Mouse (Mus musculus) embryonic fibroblast, embryonic 13.5 days (primary cell): ENCODE data around the gene Impdh1. TPM values are rescaled to one million over a fixed set of nuclear protein-coding genes. Genes with fewer than 3 reads are reported as not detected.
A peak's percentile ranks its signal among the peaks of the same experiment; 100 is the strongest.

Source experiments
- H3K27ac ChIP-seq: 2 replicates; pipeline ENCODE4 v1.5.1; 2012; ENCODE audit warnings: low read length, control low read depth, inconsistent platforms; ENCODE audit not compliant: insufficient read depth
- H3K4me1 ChIP-seq: 2 replicates; pipeline ENCODE4 v1.6.1; 2011; ENCODE audit warnings: low read length; ENCODE audit not compliant: control insufficient read depth, insufficient read depth
- H3K4me3 ChIP-seq: 2 replicates; pipeline ENCODE4 v1.5.1; 2011; ENCODE audit warnings: mild to moderate bottlenecking, control low read depth, low read length; ENCODE audit not compliant: insufficient read depth
- CTCF ChIP-seq: IDR thresholded peaks from 2 replicates; pipeline ENCODE4 v1.5.1; 2011; ENCODE audit warnings: mild to moderate bottlenecking, control low read depth, low read length, moderate library complexity, borderline replicate concordance; ENCODE audit not compliant: insufficient read depth
- POLR2A ChIP-seq: IDR thresholded peaks from 2 replicates; pipeline ENCODE4 v1.6.1; 2011; ENCODE audit warnings: low read depth, mild to moderate bottlenecking, control low read depth, low read length, moderate library complexity
- polyA plus RNA-seq: library from polyadenylated mRNA; stranded (reverse); fragments of >200 nt; gene quantifications from 2 replicates; pipeline ENCODE4 v1.2.4, GENCODE M21; 2011; ENCODE audit warnings: low read depth; ENCODE audit not compliant: missing spikeins, insufficient read length

Gene Impdh1
- polyA plus RNA-seq, 1 experiment: 36.5 TPM

GRCm38 (mm10) chr6:29214245-29214644, 1.9 kb downstream of the Impdh1 start:
- TF ChIP-seq CTCF: no peak

GRCm38 (mm10) chr6:29213436-29213835, 2.7 kb downstream of the Impdh1 start:
- Histone ChIP-seq H3K4me3 (no peak overlapping the region), H3K27ac (no peak overlapping the region), H3K4me1 (peaks cover 6% of the 10 kb centered on the region; the same call in 1 of the 2 replicates)
- TF ChIP-seq CTCF (no peak), POLR2A (no peak)

More at GRCm38 (mm10) chr6:29214245-29214644, 1.9 kb downstream of the Impdh1 start:
- Histone ChIP-seq H3K4me1 (peaks cover 6% of the 10 kb centered on the region; the same call in 1 of the 2 replicates), H3K27ac (no peak overlapping the region), H3K4me3 (no peak overlapping the region)

GRCm38 (mm10) chr6:29211806-29212492, 4.2 kb downstream of the Impdh1 start:
- TF ChIP-seq POLR2A (peak; percentile 93), CTCF (no peak)
- peaks cover 6% of the 10 kb centered on the region; the same call in 1 of the 2 replicates for H3K4me1 ChIP-seq
- H3K27ac ChIP-seq: peak overlapping the region; percentile 11; the same call in 1 of the 2 replicates
- peak overlapping the region; percentile 56 for H3K4me3 ChIP-seq

- Histone ChIP-seq H3K4me1 (peaks cover 6% of the 10 kb centered on the region; the same call in 1 of the 2 replicates), H3K27ac (no peak overlapping the region), H3K4me3 (peak overlapping the region; percentile 56)
- TF ChIP-seq POLR2A (no peak), CTCF (no peak)
Measured at GRCm38 (mm10) chr6:29211146-29211545, 5.0 kb downstream of the Impdh1 start.

- Histone ChIP-seq H3K4me3 (no peak overlapping the region), H3K27ac (no peak overlapping the region)
- TF ChIP-seq POLR2A (no peak), CTCF (no peak)
Measured at GRCm38 (mm10) chr6:29210231-29210936, 5.8 kb downstream of the Impdh1 start.

GRCm38 (mm10) chr6:29208178-29208577, 8.0 kb downstream of the Impdh1 start:
- TF ChIP-seq CTCF (no peak), POLR2A (no peak)
- Histone ChIP-seq H3K4me3 (no peak overlapping the region), H3K4me1 (peaks cover 5% of the 10 kb centered on the region; the same call in 1 of the 2 replicates), H3K27ac (no peak overlapping the region)

More at GRCm38 (mm10) chr6:29210231-29210936, 5.8 kb downstream of the Impdh1 start:
- peaks cover 6% of the 10 kb centered on the region; the same call in 1 of the 2 replicates for H3K4me1 ChIP-seq

- TF ChIP-seq CTCF: no peak
- no peak for TF ChIP-seq POLR2A
Measured at GRCm38 (mm10) chr6:29207017-29207416, 9.1 kb downstream of the Impdh1 start.

GRCm38 (mm10) chr6:29206006-29206405, 10.2 kb downstream of the Impdh1 start:
- TF ChIP-seq POLR2A (no peak), CTCF (no peak)
- Histone ChIP-seq H3K4me1 (peaks cover 5% of the 10 kb centered on the region; the same call in 1 of the 2 replicates), H3K27ac (no peak overlapping the region), H3K4me3 (no peak overlapping the region)

More at GRCm38 (mm10) chr6:29207017-29207416, 9.1 kb downstream of the Impdh1 start:
- Histone ChIP-seq H3K4me1 (peaks cover 5% of the 10 kb centered on the region; the same call in 1 of the 2 replicates), H3K4me3 (no peak overlapping the region), H3K27ac (no peak overlapping the region)

- Histone ChIP-seq H3K4me1 (peaks cover 5% of the 10 kb centered on the region; the same call in 1 of the 2 replicates), H3K27ac (no peak overlapping the region), H3K4me3 (no peak overlapping the region)
- TF ChIP-seq POLR2A (no peak), CTCF (peak; percentile 54; the same call in 1 of the 2 replicates)
Measured at GRCm38 (mm10) chr6:29204932-29205614, 11.1 kb downstream of the Impdh1 start.
